Mouse (Mus musculus) brain, embryonic 14.5 days (tissue): ENCODE data around the gene Lypd5. TPM values are rescaled to one million over a fixed set of nuclear protein-coding genes. Genes with fewer than 3 reads are reported as not detected.
A peak's percentile ranks its signal among the peaks of the same experiment; 100 is the strongest.

Source experiments
- DNase-seq: peaks from one replicate; pipeline ENCODE4 v3.0.0-alpha.2; 2011; ENCODE audit warnings: low read depth
- CTCF ChIP-seq: fragments of 200-500 bp; IDR thresholded peaks from 2 replicates; pipeline ENCODE4 v1.5.1; 2012; ENCODE audit warnings: inconsistent platforms, mild to moderate bottlenecking, moderate library complexity, borderline replicate concordance; ENCODE audit not compliant: insufficient read depth, insufficient read length; ENCODE audit errors: extremely low read depth
- POLR2A ChIP-seq: fragments of 200-500 bp; IDR thresholded peaks from 2 replicates; pipeline ENCODE4 v1.6.1; 2012; ENCODE audit warnings: mild to moderate bottlenecking, inconsistent platforms, borderline replicate concordance; ENCODE audit not compliant: poor library complexity, insufficient read depth, insufficient read length, severe bottlenecking; ENCODE audit errors: extremely low read depth
- polyA plus RNA-seq: library from polyadenylated mRNA; depleted of rRNA; stranded (reverse); fragments of >200 nt; gene quantifications from 2 replicates; pipeline ENCODE4 v1.2.3, GENCODE M21; 2012

Lypd5 gene
- polyA plus RNA-seq, 1 experiment: 0.07 TPM

DNA sequence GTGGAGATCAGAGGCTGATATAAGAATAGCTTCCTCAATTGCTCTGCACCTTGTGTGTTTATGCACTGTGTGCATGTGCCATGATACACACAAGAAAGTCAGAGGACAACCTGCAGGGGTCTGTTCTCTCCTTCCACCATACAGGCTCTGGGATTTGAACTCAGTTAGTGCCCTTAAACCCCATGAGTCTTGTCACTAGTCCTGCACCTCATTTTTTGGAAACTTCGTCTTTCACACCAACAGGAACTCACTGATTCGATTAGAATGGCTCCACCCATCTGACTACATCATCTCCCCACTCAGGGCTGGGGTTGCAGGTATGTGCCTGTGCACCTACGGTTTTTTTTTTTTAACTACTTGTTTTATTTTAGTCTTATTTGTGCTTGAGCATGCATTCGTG is 19.2 kb downstream of the Lypd5 start:
- no peak for DNase-seq
- TF ChIP-seq POLR2A (no peak), CTCF (no peak)

DNA sequence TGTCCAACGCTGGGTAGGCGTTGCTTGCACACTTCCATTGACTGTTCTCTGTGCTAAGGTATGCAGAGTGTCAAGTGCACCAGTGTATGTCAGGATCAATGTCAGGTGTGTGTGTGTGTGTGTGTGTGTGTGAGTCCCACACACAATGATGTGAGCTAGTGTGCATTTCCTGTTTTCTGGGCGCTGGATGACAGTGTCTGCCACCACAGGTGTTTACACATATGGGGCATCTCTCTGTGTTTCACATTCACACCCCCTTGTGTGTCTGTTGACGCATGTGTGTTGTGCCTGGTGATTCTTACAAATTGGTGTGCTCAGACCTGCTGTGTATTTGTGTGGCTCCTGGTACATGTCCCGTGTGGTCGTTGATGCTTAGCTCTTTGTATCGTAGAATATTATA is 19.9 kb downstream of the Lypd5 start:
- DNase-seq: no peak
- TF ChIP-seq CTCF (no peak), POLR2A (no peak)

DNA sequence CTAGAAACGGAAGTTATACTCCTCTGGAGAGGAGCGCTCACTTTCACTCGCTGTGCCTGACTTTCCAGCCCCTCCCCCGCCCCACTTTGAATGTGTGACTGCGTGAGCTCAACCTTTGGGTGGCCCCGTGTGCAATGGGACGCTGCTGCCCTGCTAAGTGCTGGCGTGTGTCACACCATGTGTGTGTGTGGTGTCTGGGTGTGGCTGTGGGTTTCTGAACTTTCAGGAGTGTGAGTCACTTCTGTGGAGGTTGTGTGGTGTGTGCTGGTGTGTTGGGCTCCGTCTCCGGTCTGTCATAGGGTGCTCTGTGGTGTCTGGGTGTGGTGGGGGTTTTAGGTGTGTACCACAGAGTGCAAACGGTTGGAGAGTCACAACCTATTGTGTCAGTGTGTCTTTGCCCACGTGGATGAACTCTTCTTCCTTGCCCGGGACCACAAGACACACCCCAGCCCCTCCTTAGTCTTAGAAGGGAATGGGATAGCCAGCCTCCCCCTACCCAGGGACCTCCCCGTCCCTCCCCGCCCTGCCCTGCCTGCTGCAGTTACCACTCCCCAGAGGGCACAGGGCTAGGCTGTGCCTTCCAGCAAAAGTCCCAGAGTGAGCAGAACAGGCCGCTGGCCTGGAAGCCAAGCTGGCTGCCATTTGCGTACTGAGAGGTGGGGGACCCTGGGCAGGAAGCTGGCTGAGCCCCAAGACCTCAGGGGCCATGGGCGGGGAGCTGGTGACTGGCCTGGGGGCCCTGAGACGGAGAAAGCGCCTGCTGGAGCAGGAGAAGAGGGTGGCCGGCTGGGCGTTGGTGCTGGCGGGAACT is 20.9 kb downstream of the Lypd5 start, which contains the start of gene Kcnn4:
Gene Kcnn4 (plus strand): TSS at position 533 of the 811 bp plus-strand sequence.
- TF ChIP-seq CTCF (no peak), POLR2A (no peak)
- DNase-seq: no peak

DNA sequence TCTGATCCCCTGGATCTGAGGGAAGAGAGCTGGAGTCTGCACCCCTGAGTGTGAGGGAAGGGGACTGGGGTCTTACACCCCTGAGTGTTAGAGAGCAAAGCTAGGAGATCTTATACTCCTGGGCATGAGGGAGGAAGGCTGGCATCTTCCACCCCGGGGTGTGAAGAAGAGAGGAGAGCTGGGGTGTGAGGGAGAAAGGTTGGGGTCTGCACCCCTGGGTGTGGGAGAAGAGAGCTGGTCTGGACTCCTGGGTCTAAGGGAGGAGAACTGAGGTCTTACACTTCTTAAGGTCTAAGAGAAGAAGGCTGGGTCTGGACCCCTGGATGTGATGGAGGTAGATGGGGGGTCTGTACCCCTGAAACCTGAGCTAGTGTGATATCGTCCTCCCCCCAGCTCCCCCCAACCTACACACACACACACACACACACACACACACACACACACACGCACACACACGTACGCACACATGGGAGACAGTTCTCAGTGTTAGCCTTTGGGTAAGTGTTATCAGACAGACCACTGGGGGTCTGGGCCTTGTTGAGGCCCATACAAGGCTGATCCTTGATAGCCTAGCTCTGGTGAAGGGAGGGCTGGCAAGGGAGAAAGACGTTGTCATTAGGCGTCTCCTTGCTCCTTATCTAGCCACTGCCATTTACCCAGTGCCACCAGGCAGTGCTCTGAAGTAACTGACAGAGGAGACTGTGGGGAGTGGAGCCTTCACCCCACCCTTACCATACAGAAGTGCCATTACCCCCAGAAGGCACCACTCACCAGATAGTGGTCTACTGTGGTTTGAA is 22.2 kb downstream of the Lypd5 start:
- TF ChIP-seq POLR2A (no peak), CTCF (no peak)
- DNase-seq: no peak

DNA sequence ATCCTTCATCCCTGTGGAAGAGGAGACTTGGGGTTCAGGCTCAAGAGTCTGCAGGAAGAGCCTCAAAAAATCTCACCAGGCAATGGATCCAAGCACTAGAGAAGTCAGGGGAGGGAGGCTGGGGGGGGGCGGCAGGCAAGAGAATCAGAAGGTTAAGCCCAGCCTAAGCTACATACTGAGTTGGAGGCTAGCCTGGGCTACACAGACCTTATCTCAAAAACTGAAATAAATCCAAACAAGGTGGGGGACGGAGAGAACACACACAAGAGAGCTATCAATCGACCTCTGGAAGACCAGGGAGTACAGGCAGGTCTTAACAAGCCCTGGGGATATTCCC is 22.8 kb downstream of the Lypd5 start:
- DNase-seq: no peak

DNA sequence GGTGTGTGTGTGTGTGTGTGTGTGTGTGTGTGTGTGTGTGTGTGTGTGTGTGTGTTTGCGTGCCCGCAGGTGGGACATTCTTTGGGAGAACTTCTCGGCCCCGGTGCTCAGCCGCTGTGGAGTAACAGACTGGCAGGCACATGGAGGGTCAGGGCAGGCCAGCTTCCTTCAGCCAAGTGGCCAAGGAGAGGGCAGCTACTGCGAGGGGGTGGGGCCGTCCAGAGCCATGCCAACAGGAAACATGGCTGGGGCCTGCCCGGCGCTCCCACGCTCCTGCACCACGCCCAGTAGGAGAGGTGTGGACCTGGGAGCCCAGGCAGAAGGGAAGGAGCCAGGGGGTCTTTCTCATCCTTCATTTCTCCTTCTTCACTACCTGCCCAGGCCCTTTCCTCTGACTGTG is 23.3 kb downstream of the Lypd5 start:
- no peak for TF ChIP-seq POLR2A
- no peak for TF ChIP-seq CTCF
- no peak for DNase-seq

More for the DNA sequence above, 22.8 kb downstream of the Lypd5 start:
- TF ChIP-seq CTCF (no peak), POLR2A (no peak)

DNA sequence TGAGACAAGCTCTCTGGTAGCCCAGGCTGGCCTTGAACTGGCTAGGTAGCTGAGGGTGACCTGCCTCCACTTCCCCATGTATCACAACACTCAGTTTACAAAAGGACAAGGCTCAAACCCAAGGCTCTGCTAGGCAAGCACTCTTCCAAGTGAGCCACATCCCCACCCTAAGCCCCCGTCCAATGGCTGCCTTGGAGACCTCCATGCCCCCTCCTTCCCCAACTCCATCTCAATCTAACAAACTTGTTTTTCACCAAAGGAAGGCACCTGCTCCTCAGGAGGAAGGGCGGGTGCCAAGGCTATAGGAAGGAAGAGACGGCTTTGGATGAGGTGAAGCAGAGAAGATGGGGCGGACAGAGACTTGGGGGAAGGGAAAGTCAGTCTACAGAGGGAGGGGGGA is 23.8 kb downstream of the Lypd5 start:
- no peak for DNase-seq
- TF ChIP-seq POLR2A: no peak
- TF ChIP-seq CTCF: no peak

DNA sequence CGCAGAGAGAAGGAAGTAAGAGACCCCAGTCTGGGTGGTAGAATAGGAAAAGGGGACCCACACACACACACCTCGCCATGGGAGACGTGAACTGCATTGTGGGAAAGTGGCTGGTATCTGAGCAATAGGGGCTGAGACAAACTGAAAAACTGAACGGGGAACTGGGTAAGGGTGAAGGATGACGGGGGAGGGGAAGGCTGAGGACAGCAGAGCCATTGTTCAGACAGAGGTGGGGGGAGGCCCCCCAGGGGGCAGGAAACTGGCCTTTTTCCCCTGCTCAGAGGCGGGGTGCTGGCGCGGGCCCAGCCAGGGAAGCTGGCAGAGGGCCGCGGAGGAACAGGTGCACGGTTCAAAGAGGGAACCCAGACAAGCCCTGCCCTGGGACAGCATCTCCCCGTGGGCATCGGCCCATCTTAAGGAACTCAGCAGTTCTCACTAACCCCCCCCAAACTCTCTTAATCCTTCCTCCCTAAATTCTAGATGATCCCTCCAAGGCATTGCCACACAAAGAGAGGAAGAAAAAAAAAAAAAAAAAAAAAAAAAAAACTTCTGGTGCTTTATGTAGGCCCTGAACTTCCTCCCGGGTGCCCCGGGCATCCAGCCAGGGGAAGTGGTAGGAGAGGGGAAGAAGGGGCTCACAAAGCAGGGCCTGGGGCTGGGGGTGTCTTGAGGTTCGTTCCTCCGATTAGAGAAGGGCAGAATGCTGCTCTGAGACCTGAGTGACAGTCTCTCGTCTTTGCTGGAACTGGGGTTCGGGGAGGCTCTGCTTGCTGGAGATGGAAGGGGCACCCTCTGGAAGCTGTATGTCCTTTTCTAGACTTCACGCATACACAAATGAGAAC is 24.8 kb downstream of the Lypd5 start:
- no peak for TF ChIP-seq POLR2A
- no peak for TF ChIP-seq CTCF
- DNase-seq: peak; percentile 82

DNA sequence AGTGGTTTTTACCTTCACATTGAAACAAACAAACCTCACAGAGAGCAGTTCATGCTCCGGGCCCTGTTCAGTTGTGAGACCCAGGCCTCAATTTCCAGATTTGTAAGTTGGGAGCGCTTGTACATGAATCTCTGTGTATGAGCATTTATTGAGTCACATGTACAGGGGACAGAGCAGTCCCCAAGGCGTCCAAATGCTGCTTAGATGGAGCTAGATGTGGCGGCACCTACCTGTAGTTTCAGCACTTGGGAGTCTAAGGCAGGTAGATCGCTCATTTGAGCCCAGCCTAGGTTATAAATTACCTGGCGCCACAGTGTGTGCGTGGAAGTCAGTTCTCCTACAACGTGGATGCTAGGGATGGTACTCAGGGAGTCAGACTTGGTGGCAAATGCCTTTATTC is 27.5 kb downstream of the Lypd5 start:
- DNase-seq: no peak
- TF ChIP-seq CTCF (no peak), POLR2A (no peak)

DNA sequence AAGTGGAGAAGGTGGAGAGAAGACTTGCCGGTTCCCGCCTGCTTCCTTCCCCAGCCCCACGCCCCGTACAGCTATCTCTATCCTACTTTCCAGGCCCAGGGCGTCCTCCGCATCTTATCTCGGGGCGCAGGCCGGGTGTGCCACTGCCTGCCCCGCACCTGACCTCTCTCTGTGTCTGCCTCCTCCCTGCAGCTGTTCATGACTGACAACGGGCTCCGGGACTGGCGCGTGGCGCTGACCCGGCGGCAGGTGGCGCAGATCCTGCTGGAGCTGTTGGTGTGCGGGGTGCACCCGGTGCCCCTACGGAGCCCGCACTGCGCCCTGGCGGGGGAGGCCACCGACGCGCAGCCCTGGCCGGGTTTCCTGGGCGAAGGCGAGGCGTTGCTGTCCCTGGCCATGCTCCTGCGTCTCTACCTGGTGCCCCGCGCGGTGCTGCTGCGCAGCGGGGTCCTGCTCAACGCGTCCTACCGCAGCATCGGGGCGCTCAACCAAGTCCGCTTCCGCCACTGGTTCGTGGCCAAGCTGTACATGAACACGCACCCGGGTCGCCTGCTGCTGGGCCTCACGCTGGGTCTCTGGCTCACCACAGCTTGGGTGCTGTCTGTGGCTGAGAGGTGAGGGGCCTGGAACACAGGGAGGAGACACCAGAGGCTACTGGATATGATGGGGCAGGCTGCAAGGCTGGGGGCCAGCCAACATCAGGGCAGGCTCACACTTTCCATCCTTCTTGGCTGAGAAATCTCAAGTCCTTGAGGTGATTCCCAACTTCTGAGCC is 28.3 kb downstream of the Lypd5 start:
- TF ChIP-seq POLR2A (no peak), CTCF (peak; percentile 30; the same call in 1 of the 2 replicates)
- no peak for DNase-seq
